Mouse (Mus musculus) embryonic fibroblast, embryonic 13.5 days (primary cell): ENCODE results near the gene Slc22a1. TPM values are rescaled to one million over a fixed set of nuclear protein-coding genes. Genes with fewer than 3 reads are reported as not detected.
"Not testable (repeated sequence)": the region's sequence is repeated elsewhere in the genome, so short reads cannot be mapped to it uniquely, and the experiment has no call there.

Experiments
- H3K27ac ChIP-seq: 2 replicates; pipeline ENCODE4 v1.5.1; 2012; ENCODE audit warnings: low read length, control low read depth, inconsistent platforms; ENCODE audit not compliant: insufficient read depth
- H3K4me1 ChIP-seq: 2 replicates; pipeline ENCODE4 v1.6.1; 2011; ENCODE audit warnings: low read length; ENCODE audit not compliant: control insufficient read depth, insufficient read depth
- H3K4me3 ChIP-seq: 2 replicates; pipeline ENCODE4 v1.5.1; 2011; ENCODE audit warnings: mild to moderate bottlenecking, control low read depth, low read length; ENCODE audit not compliant: insufficient read depth
- CTCF ChIP-seq: IDR thresholded peaks from 2 replicates; pipeline ENCODE4 v1.5.1; 2011; ENCODE audit warnings: mild to moderate bottlenecking, control low read depth, low read length, moderate library complexity, borderline replicate concordance; ENCODE audit not compliant: insufficient read depth
- POLR2A ChIP-seq: IDR thresholded peaks from 2 replicates; pipeline ENCODE4 v1.6.1; 2011; ENCODE audit warnings: low read depth, mild to moderate bottlenecking, control low read depth, low read length, moderate library complexity
- polyA plus RNA-seq: library from polyadenylated mRNA; stranded (reverse); fragments of >200 nt; gene quantifications from 2 replicates; pipeline ENCODE4 v1.2.4, GENCODE M21; 2011; ENCODE audit warnings: low read depth; ENCODE audit not compliant: missing spikeins, insufficient read length

Gene Slc22a1
- polyA plus RNA-seq, 1 experiment, result not detected

GRCm38 (mm10) chr17:12684928-12685624, 9.4 kb upstream of the Slc22a1 start:
- no peak for TF ChIP-seq POLR2A
- no peak for TF ChIP-seq CTCF
- no peak overlapping the region for H3K4me3 ChIP-seq
- H3K4me1 ChIP-seq, result no peaks in the 10 kb centered on the region
- no peak overlapping the region for H3K27ac ChIP-seq

- no peaks in the 10 kb centered on the region for H3K4me1 ChIP-seq
- TF ChIP-seq POLR2A (no peak), CTCF (no peak)
- no peak overlapping the region for H3K27ac ChIP-seq
- H3K4me3 ChIP-seq, result no peak overlapping the region
Measured at GRCm38 (mm10) chr17:12684412-12684811, 8.8 kb upstream of the Slc22a1 start.

- H3K4me3 ChIP-seq, result no peak overlapping the region
- H3K4me1 ChIP-seq, result no peaks in the 10 kb centered on the region
- no peak overlapping the region for H3K27ac ChIP-seq
- TF ChIP-seq POLR2A (no peak), CTCF (no peak)
Measured at GRCm38 (mm10) chr17:12683582-12683981, 8.0 kb upstream of the Slc22a1 start.

- TF ChIP-seq CTCF (no peak), POLR2A (no peak)
- no peaks in the 10 kb centered on the region for H3K4me1 ChIP-seq
- no peak overlapping the region for H3K27ac ChIP-seq
- no peak overlapping the region for H3K4me3 ChIP-seq
Measured at GRCm38 (mm10) chr17:12678261-12678660, 2.6 kb upstream of the Slc22a1 start.

GRCm38 (mm10) chr17:12677139-12677538, 1.5 kb upstream of the Slc22a1 start:
- TF ChIP-seq CTCF, result no peak
- TF ChIP-seq POLR2A, result no peak
- Histone ChIP-seq H3K4me1 (no peaks in the 10 kb centered on the region), H3K4me3 (no peak overlapping the region), H3K27ac (no peak overlapping the region)

- H3K4me3 ChIP-seq, H3K27ac ChIP-seq, H3K4me1 ChIP-seq: not testable (repeated sequence)
Measured at GRCm38 (mm10) chr17:12674980-12675379, 649 bp downstream of the Slc22a1 start.

- Histone ChIP-seq H3K4me3 (no peak overlapping the region), H3K4me1 (no peaks in the 10 kb centered on the region), H3K27ac (no peak overlapping the region)
- TF ChIP-seq CTCF (no peak), POLR2A (no peak)
Measured at GRCm38 (mm10) chr17:12673871-12674270, 1.8 kb downstream of the Slc22a1 start.

GRCm38 (mm10) chr17:12672285-12672790, 3.3 kb downstream of the Slc22a1 start:
- Histone ChIP-seq H3K4me1 (no peaks in the 10 kb centered on the region), H3K27ac (no peak overlapping the region), H3K4me3 (no peak overlapping the region)
- TF ChIP-seq CTCF (no peak), POLR2A (no peak)

GRCm38 (mm10) chr17:12671029-12671605, 4.5 kb downstream of the Slc22a1 start:
- no peak for TF ChIP-seq CTCF
- TF ChIP-seq POLR2A, result no peak
- no peak overlapping the region for H3K27ac ChIP-seq

GRCm38 (mm10) chr17:12669363-12669679, 6.3 kb downstream of the Slc22a1 start:
- H3K27ac ChIP-seq, result no peak overlapping the region
- no peak for TF ChIP-seq POLR2A
- no peaks in the 10 kb centered on the region for H3K4me1 ChIP-seq
- no peak overlapping the region for H3K4me3 ChIP-seq

More at GRCm38 (mm10) chr17:12671029-12671605, 4.5 kb downstream of the Slc22a1 start:
- Histone ChIP-seq H3K4me1 (no peaks in the 10 kb centered on the region), H3K4me3 (no peak overlapping the region)
